Mouse (Mus musculus): ENCODE measurements around the gene Plcxd1. TPM values are rescaled to one million over a fixed set of nuclear protein-coding genes. Genes with fewer than 3 reads are reported as not detected.

The Plcxd1 gene
- 0.41 and 0.63 TPM in 2 replicates for polyA plus RNA-seq (2015; fragmentation: Nextera tagmentation; extraction: Ambion mirVana)

GRCm38 (mm10) chr5:110099656-110100580 is at the start of gene Plcxd1:
Plcxd1 (plus strand) TSS chr5:110099969.

GRCm38 (mm10) chr5:110072413-110072812 is 27.4 kb upstream of the Plcxd1 start, which contains the start of gene Gm17655:
Gm17655 (minus strand) TSS chr5:110072513.

GRCm38 (mm10) chr5:110094030-110094846 is 5.5 kb upstream of the Plcxd1 start, which contains the start of gene Gm35315:
Gm35315 (minus strand) TSS chr5:110094420.

GRCm38 (mm10) chr5:110107581-110108304 is 8.0 kb downstream of the Plcxd1 start, which contains the start of gene Gtpbp6:
Gtpbp6 (minus strand) TSS chr5:110108197.

GRCm38 (mm10) chr5:110109991-110110441 is 10.2 kb downstream of the Plcxd1 start, which contains the start of gene Zfp605:
Zfp605 (plus strand) TSS chr5:110110092.

GRCm38 (mm10) chr5:110135293-110136086 is 35.7 kb downstream of the Plcxd1 start, which contains the start of gene Chfr:
Chfr (plus strand) TSS chr5:110135842.

Other genes starting within 250 kb of the Plcxd1 start
- 0.33 and 0.36 TPM in 2 replicates for gene Gm15446, start 176.6 kb upstream of the Plcxd1 start, polyA plus RNA-seq (2015; fragmentation: Nextera tagmentation; extraction: Ambion mirVana)
- gene Zfp932, start 103.4 kb upstream of the Plcxd1 start, polyA plus RNA-seq (2015; fragmentation: Nextera tagmentation; extraction: Ambion mirVana) = 11.1 TPM in 2 replicates
- gene Gm17655, start 27.5 kb upstream of the Plcxd1 start, polyA plus RNA-seq (2015; fragmentation: Nextera tagmentation; extraction: Ambion mirVana) = 1.2 and 1.3 TPM in 2 replicates
- gene Gm35315, start 5.5 kb upstream of the Plcxd1 start, polyA plus RNA-seq (2015; fragmentation: Nextera tagmentation; extraction: Ambion mirVana) = 0.07 and 0.22 TPM in 2 replicates
- 16.2 and 18.0 TPM in 2 replicates for gene Gtpbp6, start 8.2 kb downstream of the Plcxd1 start, polyA plus RNA-seq (2015; fragmentation: Nextera tagmentation; extraction: Ambion mirVana)
- 1.5 and 2.1 TPM in 2 replicates for gene Zfp605, start 10.1 kb downstream of the Plcxd1 start, polyA plus RNA-seq (2015; fragmentation: Nextera tagmentation; extraction: Ambion mirVana)
- gene Chfr, start 35.9 kb downstream of the Plcxd1 start, polyA plus RNA-seq (2015; fragmentation: Nextera tagmentation; extraction: Ambion mirVana) = 16.7 and 16.9 TPM in 2 replicates
- 12.1 and 13.1 TPM in 2 replicates for gene Golga3, start 76.7 kb downstream of the Plcxd1 start, polyA plus RNA-seq (2015; fragmentation: Nextera tagmentation; extraction: Ambion mirVana)
- 14.5 and 15.8 TPM in 2 replicates for gene Ankle2, start 131.0 kb downstream of the Plcxd1 start, polyA plus RNA-seq (2015; fragmentation: Nextera tagmentation; extraction: Ambion mirVana)
- 29.3 and 29.9 TPM in 2 replicates for gene Pgam5, start 169.9 kb downstream of the Plcxd1 start, polyA plus RNA-seq (2015; fragmentation: Nextera tagmentation; extraction: Ambion mirVana)
- gene Pxmp2, start 186.2 kb downstream of the Plcxd1 start, polyA plus RNA-seq (2015; fragmentation: Nextera tagmentation; extraction: Ambion mirVana) = 31.1 and 31.2 TPM in 2 replicates
- gene Pole, start 186.3 kb downstream of the Plcxd1 start, polyA plus RNA-seq (2015; fragmentation: Nextera tagmentation; extraction: Ambion mirVana) = 3.4 and 3.5 TPM in 2 replicates
- not detected in 2 replicates for gene P2rx2, start 243.2 kb downstream of the Plcxd1 start, polyA plus RNA-seq (2015; fragmentation: Nextera tagmentation; extraction: Ambion mirVana)
- gene Lrcol1, start 244.8 kb downstream of the Plcxd1 start, polyA plus RNA-seq (2015; fragmentation: Nextera tagmentation; extraction: Ambion mirVana) = not detected in 2 replicates